Mouse (Mus musculus) activated CD4-positive, CD25-positive, alpha-beta regulatory T cell, adult 4 months (primary cell): ENCODE data around the gene Nfkbia. TPM values are rescaled to one million over a fixed set of nuclear protein-coding genes. Genes with fewer than 3 reads are reported as not detected.

Experiments
- ATAC-seq: one replicate; pipeline ENCODE4 v1.8.0; 2017
- polyA plus RNA-seq, 2 experiments: library from polyadenylated mRNA; unstranded; fragments of 100-300 nt; shearing (Covaris generic); gene quantifications; one replicate each; pipeline ENCODE4 v1.2.1; 2017

The Nfkbia gene
- 100 to 1,000 TPM; 513 to 551 TPM for polyA plus RNA-seq

- ATAC-seq = peak; percentile 55
These were observed at the start of gene Nfkbia for GRCm38 (mm10) chr12:55492184-55492898. Gene Nfkbia, minus strand, starts transcription at chr12:55492647.

- no peak for ATAC-seq
These were observed 46.7 kb upstream of the Nfkbia start for GRCm38 (mm10) chr12:55539157-55539556.

GRCm38 (mm10) chr12:55538328-55538971 lies 46.0 kb upstream of the Nfkbia start:
- no peak for ATAC-seq

DNA sequence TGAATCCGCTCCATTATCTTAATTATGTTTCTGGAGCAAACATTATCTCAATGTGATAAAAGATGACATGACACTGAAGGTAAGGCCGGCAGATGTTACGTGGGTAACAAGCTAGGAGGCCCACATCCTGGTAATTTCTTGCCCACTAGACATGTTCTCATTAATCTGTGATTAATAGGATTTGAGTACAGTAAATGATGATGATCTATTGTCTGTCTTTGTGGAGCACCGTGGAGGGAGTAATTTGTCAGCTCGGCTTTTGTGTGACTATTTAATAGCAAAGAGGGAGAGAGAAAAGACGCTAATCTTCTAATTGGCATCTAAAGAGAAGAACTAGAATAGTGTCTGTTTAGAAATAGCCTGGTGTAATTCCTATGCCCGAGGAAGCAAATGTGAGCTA lies 45.3 kb upstream of the Nfkbia start:
- no peak for ATAC-seq

DNA sequence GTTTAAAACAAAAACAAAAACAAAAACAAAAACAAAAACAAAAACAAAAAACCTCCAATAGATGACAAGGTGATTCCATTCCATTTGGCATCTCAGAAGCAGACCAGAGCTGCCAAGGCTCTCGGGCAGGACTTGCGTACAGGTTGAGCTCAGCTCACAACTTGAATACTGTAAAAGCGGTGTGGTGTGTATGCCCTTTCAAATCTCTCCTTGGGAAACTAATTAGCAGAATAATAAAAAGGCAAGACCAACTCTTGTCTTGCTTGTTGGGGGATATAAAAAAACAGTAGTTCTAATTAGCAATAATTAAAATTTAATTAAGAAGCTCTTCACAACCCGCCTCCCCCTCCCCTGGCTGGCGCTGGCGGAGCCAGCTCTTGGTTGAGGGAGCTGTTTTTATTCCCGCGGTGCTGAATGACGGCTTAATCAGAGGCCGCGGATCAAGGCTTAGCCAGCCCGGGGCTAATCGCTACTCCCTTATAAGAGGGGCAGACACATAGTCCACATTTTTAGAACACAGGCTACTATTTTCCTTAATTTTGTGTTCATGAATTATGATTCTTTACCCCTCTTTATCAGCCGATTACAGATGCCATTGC lies 44.2 kb upstream of the Nfkbia start:
- no peak for ATAC-seq

DNA sequence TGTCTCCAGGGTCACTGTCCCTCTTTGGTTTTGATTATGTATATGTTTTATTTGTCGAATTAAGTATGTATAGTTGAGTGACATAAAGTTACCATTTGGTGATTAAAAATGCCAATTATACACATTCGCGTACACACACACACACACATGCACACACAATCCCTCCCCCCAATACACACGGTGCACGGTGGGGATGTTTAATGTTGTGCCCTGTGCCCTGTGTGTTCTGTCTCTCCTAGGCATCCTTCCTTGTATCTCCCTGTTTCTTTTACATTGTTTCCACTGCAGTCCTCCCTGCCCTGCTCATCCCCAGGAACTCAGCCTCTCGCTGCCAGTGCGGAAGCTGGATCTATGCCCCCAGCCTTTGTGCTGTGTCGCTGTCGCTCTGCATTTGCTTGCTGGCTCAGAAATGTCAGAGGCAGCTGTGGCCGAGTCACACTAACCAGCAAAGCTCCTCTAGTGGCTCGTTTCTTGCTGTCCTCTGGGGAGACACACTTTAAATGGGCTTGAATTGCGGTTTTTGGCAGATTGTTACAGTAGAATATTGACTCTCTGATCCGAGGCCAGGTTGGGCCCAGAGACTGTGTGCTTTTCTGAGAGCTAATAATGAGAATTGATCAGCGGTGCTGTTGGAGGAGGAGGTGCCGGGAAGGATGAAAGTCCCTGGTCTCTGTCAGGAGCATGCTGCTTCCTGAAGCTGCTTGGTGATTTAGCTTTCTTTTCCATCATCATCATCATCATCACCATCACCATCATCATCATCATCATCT lies 34.7 kb upstream of the Nfkbia start:
- ATAC-seq = no peak

- ATAC-seq = no peak
These were observed 25.8 kb upstream of the Nfkbia start for GRCm38 (mm10) chr12:55518061-55518738.

DNA sequence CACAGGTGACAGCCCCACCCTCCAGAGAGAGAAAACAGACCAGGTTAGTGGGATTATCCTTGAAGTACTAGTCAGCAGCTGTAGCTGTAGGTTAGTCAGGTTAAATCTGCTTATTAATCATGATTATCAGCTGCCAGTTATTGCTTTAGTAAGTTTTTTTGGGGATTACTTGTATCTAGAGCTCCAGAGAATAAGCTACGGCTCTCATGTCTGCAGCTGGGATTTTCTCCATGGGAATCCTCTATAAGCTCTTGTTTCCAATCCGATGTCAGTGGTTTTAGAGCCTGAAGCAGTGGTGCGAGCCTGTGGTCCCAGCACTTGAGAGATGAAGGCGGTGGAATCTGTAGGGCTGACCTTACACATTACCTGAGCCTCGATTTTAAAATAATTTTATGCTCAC lies 16.4 kb upstream of the Nfkbia start:
- ATAC-seq = no peak

DNA sequence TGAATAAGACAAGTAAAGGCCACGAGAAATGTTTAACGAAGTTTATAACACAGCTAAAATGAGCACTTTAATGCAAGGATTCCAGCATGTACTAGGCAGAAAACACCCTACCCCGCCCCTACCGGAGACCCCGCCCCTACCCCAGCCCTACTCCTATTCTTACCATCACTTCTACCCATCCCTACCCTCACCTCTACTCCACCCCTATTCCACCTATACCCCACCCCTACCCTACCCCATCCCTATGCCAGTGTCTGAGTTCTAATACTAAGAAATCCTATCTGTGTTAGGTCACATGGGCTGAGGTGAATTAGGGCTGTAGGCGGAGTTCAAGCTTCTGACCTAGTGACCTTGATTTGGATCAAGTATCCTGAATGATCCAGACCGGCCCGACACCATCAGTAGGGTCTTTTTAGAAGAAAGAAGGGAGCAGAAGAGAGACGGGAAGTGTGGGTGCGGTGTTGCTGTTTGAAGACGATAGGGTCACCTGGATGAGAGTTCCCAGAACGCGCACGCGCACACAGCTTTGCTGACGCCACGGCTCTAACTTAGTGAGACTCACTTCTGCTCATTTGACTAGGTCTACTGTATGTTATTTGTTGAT lies 15.0 kb upstream of the Nfkbia start:
- ATAC-seq = no peak

DNA sequence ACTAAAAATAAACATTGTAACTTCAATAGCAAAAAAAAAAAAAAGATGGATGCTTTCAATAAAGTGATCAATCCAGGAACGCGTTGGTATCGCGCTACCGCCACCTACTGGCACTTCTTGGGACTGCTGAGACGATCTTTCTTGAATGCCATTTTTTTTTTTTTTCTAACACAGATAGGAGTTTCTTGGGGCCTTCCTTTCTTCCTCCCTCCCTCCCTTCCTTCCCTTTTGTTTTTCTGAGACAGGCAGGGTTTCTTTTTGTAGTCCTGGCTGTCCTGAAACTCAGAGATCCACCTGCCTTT lies 13.5 kb upstream of the Nfkbia start:
- ATAC-seq = peak; percentile 71

GRCm38 (mm10) chr12:55505314-55506028 lies 13.0 kb upstream of the Nfkbia start:
- ATAC-seq = no peak

DNA sequence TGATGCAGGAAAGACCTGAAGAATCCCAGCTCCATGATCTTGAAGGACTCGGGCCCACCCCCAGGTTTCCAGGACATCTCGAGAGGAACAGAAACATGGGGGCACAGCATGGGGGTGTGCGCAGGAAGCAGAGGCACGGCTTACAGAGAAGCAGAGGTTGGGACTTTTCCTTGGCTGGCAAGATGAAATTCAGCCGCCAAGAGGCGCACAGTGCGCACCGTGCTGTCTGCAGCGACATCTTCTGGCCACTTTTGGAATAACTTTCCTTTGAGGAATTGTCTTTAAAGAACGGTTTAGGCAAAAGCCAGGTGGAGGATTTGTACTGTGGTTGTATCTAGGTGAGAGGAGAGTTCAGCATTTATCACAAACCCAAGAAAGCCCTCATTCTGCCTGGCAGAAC lies 6.6 kb upstream of the Nfkbia start:
- peak; percentile 75 for ATAC-seq

DNA sequence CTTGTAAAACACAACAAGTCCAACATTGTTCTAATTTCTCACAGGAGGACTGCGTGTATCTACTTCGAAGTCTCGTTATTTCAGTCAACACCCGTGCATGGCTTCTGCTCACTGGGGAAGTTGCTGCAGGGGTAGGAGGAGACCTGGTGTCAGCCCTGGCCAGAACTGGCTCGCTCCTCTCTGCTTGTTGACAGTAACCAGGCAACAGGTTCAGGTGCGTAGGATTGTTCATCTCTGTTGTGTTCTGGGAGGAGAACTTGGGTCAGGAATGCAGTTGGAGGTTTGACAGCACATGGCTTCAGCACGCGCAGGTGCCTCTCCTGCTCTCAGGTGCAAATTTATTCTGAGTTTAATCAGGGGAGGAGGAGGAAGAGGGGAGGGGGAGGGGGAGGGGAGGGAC lies 5.3 kb upstream of the Nfkbia start:
- ATAC-seq = no peak

DNA sequence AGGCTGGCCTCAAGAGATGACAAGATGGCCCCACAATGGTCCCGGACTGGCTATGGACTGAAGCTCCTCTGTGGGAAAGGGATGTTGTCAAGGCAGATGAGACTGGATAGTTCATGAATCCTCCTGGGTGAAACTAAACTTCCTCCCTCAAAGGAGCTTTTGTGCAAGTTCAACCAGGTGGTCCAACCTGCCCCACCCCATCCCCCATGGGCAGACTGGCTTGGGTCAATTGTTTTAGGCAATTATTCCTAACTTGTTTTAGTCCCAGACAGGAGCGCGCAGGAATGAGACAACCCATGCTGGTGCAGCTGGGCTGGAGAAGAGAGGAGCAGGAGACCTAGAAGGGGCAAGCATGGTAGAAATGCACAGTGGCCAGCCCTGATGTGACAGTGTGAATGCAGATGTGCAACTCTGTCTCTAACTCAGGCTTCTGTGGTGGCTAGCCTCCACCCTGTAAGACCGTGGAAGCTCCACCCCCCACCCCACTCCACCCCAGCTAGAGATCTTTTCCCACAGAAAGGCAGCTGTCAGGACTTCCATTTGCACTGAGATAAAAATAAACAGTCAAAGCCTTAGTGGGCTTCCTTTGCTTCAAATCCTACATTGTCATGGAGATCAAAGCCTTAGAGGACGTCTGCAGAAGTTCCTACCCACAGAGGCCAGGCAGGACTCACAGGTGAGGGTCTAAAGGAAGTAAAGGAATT lies 3.6 kb upstream of the Nfkbia start:
- ATAC-seq = no peak

DNA sequence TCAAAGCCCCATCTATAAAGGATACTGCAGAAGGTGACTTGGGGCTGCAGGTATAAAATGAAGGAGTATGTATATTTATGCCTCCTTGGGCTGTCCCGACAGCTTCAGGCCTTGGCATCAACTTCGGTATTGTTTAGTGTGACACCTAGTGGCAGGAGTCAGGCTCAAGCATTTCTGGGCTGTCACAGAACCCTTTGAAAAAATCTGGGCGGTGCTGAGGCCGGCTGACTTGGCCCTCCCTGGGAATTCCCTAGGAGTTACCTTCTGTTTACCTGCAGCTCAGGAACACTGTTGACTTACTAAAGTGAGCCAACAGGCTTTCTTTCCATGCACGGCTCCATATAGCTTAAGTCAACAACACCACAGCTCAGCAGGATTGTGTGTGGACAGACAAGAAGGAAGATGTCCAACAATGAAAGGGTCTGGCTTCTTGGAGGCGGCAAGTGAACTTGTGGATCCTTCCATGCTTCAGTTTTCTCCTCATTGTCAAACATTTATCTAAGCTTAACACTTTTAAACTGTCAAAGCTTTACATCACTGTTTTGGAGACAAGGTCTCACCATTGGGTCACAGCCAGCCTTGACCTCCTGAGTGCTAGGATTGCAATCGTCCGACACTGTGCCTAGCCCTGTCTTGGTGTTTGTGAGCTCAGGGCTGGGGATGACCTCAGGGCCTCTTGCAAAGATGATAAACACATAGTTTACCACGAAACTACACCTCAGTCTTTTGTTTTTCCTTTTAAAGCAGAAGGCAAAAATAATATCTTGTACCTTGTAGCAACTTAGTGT lies 2.9 kb upstream of the Nfkbia start:
- ATAC-seq = peak; percentile 11

DNA sequence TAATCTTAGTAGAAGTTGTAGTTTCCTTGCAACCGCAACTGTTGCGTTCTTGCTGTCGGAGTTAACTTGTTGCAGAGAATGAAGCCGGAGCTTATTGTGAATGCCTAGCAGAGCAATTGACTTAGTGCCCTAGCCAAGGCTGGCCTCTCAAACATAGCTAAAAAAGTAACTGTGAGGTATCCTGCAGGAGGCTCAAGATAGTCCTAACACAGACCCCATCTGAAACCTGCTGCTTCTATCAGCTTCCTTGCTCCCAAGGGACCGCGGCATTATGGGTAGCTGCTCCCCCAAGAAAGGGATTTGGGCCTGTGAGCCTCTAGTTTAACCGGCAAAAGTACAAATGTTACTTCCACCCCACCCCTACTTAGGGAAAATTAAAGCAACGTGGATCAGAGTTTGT lies 934 bp upstream of the Nfkbia start:
- no peak for ATAC-seq

DNA sequence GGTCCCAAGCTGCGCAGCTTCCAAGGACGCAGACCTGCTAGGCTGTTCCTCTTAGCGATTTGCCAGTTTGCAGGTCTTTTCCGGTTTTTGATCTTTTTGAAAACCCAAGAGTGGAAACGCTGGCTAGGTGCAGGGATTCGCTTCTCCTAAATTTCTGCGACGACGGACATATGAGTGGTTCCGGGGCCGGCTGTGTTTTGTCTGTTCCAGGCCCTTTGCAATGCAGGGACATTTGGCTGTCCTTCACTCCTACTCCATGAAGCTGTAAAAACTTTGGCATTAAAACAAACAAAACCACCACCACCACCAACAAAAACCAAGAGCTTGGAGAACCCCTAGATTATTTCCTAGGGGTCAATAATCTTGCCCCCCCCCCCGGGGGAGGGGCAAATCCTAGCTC lies 494 bp upstream of the Nfkbia start:
- no peak for ATAC-seq

- ATAC-seq = peak; percentile 17
These were observed 797 bp downstream of the Nfkbia start for GRCm38 (mm10) chr12:55491516-55492183.

DNA sequence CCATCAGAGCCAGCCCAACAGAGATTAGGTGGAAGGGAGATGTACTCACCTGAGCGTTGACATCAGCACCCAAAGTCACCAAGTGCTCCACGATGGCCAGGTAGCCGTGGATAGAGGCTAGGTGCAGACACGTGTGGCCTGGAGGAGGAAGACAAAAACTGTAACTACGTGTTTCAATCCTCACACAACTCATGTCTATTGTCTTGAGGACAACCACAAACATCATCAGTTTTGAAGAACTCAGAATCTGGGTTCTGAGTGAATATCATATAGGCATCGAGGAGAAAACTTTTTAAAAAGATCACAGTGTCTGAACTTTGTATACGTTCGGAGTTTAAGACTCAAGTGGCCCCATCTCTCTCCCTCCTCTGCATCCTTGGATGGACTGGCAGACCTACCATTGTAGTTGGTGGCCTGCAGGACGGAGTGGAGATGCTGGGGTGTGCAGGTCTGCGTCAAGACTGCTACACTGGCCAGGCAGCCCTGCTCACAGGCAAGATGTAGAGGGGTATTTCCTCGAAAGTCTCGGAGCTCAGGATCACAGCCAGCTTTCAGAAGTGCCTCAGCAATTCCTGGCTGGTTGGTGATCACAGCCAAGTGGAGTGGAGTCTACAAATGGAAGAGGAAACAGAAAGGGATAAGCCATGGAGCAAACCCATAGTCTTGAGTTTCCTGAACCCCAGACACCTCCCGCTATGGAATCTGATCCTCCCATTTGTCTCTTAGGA lies 1.6 kb downstream of the Nfkbia start:
- ATAC-seq = no peak
